Mouse (Mus musculus): ENCODE results near the gene Mccc1.

DNA sequence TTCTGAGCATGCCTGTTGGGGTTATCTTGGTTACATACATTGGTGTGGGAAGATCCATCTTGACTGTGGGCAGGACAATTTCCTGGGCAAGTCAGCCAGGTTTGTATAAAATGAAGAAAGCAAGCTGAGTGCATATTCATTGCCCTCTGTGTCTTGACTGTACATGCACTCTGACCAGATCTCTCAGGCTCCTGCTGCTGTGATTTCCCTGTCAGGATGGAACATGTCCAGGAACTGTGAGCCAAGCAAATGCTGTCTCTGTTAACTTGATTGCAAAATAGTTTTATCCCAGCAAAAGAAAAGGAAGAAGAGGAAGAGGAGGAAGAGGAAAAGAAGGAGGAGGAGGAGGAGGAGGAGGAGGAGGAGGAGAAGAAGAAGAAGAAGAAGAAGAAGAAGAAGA is 44.0 kb upstream of the Mccc1 start:
- TF ChIP-seq CTCF (IDR thresholded peaks at IDR 0.05) (no peak), EP300 (IDR thresholded peaks at IDR 0.05; ENCODE audit: insufficient read depth, low read depth, low read length) (no peak), POLR2A (IDR thresholded peaks at IDR 0.05; ENCODE audit: insufficient read depth, low read depth, low read length) (no peak)
